ENCODE assay signal across 18 mouse cellular contexts in the genomic region with DNA sequence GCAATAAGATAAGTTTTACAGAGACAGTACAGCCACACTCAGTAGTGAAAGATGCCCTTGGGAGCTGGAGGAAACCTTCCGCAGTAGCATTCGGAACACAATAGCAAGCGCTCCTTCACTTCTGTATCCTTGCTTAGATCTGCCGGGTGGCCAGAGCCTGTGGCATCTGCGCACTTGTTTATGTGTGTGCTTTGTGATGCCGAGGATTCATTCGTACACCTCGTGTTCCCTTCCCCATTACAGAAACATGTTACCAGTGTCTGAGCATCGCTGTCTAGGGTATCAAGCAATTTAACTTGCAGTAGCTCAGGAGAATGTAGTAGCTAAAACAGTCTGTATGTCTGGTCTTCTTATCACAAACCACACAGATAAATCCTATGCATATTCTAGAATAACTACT. TPM values are rescaled to one million over a fixed set of nuclear protein-coding genes. Genes with fewer than 3 reads are reported as not detected.
DNase-seq lines count a peak whose midpoint lies in the region; ATAC-seq lines count a peak whose summit lies in the region.
"Had no signal": no experiment of that assay in that cellular context is flagged by ENCODE, and none has a peak within 500 bp of the region (broad histone marks: within the 10 kb centered on the region; RNA-seq: fewer than 3 reads in every experiment).

No protein-coding gene starts in this region.

- no peaks in the 10 kb centered on the region for H3K4me1 ChIP-seq in heart, embryonic 10.5 days
- no peaks in the 10 kb centered on the region for H3K4me1 ChIP-seq in heart, embryonic 11.5 days (ENCODE audit: control insufficient read depth, insufficient read depth, low read length)
- no peaks in the 10 kb centered on the region for H3K4me1 ChIP-seq in midbrain, embryonic 11.5 days (ENCODE audit: control insufficient read depth, insufficient read depth, low read length)
- no peaks in the 10 kb centered on the region for H3K4me1 ChIP-seq in midbrain, embryonic 13.5 days (replicated peaks)

- H3K36me3 ChIP-seq in heart, embryonic 10.5 days = peaks cover 95% of the 10 kb centered on the region
- H3K36me3 ChIP-seq in heart, embryonic 11.5 days (ENCODE audit: control insufficient read depth, insufficient read depth, low read length) = peaks cover 50% of the 10 kb centered on the region
- H3K36me3 ChIP-seq in midbrain, embryonic 11.5 days (ENCODE audit: control insufficient read depth, insufficient read depth, low read length) = peaks cover 27% of the 10 kb centered on the region
- H3K36me3 ChIP-seq in midbrain, embryonic 13.5 days = peaks cover 93% of the 10 kb centered on the region

- H3K4me3 ChIP-seq in heart, embryonic 10.5 days = no peak overlapping the region
- H3K4me3 ChIP-seq in heart, embryonic 11.5 days (ENCODE audit: low read depth, low read length) = no peak overlapping the region
- H3K4me3 ChIP-seq in midbrain, embryonic 11.5 days (ENCODE audit: low read depth, low read length) = no peak overlapping the region
- no peak overlapping the region for H3K4me3 ChIP-seq in midbrain, embryonic 13.5 days (replicated peaks)

- ATAC-seq in heart, embryonic 11.5 days (replicated peaks; ENCODE audit: insufficient number of reproducible peaks, low FRiP score, low TSS enrichment) = no peak
- ATAC-seq in midbrain, embryonic 11.5 days (ENCODE audit: low FRiP score) = no peak
- ATAC-seq in midbrain, embryonic 13.5 days = no peak
- ATAC-seq: activated CD4-positive, CD25-positive, alpha-beta regulatory T cell, adult 4 months; CD4-positive, CD25-positive, alpha-beta regulatory T cell, adult 4 months; Patski had no signal

- H3K4me2 ChIP-seq in heart, embryonic 11.5 days = no peak overlapping the region
- no peak overlapping the region for H3K4me2 ChIP-seq in midbrain, embryonic 11.5 days
- H3K4me2 ChIP-seq in midbrain, embryonic 13.5 days (replicated peaks) = no peak overlapping the region

- H3K9ac ChIP-seq in heart, embryonic 11.5 days (ENCODE audit: low read depth, low read length) = no peak overlapping the region
- H3K9ac ChIP-seq in midbrain, embryonic 11.5 days (ENCODE audit: low read length) = no peak overlapping the region
- no peak overlapping the region for H3K9ac ChIP-seq in midbrain, embryonic 13.5 days (replicated peaks)

- H3K27ac ChIP-seq in heart, embryonic 10.5 days = no peak overlapping the region
- no peak overlapping the region for H3K27ac ChIP-seq in heart, embryonic 11.5 days (ENCODE audit: low read depth, low read length)
- no peak overlapping the region for H3K27ac ChIP-seq in midbrain, embryonic 11.5 days (ENCODE audit: low read depth, low read length)
- no peak overlapping the region for H3K27ac ChIP-seq in midbrain, embryonic 13.5 days

- H3K27me3 ChIP-seq in heart, embryonic 10.5 days (ENCODE audit: insufficient read depth, poor library complexity, severe bottlenecking) = no peaks in the 10 kb centered on the region
- no peaks in the 10 kb centered on the region for H3K27me3 ChIP-seq in heart, embryonic 11.5 days (ENCODE audit: control insufficient read depth, insufficient read depth, low read length)
- H3K27me3 ChIP-seq in midbrain, embryonic 11.5 days (ENCODE audit: control insufficient read depth, insufficient read depth, low read length) = no peaks in the 10 kb centered on the region
- no peaks in the 10 kb centered on the region for H3K27me3 ChIP-seq in midbrain, embryonic 13.5 days
- H3K27me3 ChIP-seq: CH12.LX, Patski had no signal

- peak; percentile 61 for DNase-seq in heart, embryonic 10.5 days (ENCODE audit: low spot score)
- peak; percentile 69 for DNase-seq in midbrain, embryonic 11.5 days (ENCODE audit: low spot score, missing footprints)
- DNase-seq: adrenal gland, adult 2 months; adrenal gland, adult 8-10 months; adrenal gland, postnatal 10 days; adrenal gland, postnatal 14 days; adrenal gland, postnatal 25 days; adrenal gland, postnatal 36 days; B cell, adult 2 months; cerebellum, adult 11 months; cerebellum, adult 11-12 months; cerebellum, adult 18-20 months had no signal

- WGBS in heart, embryonic 10.5 days = 95% methylated on average over 9 of the region's 9 CpGs
- WGBS in heart, embryonic 11.5 days (ENCODE audit: insufficient replicate concordance) = 92% methylated on average over 9 of the region's 9 CpGs
- 98% methylated on average over 9 of the region's 9 CpGs for WGBS in midbrain, embryonic 11.5 days
- 96% methylated on average over 9 of the region's 9 CpGs for WGBS in midbrain, embryonic 13.5 days

- H3K9me3 ChIP-seq in heart, embryonic 10.5 days = peaks cover 6% of the 10 kb centered on the region
- no peaks in the 10 kb centered on the region for H3K9me3 ChIP-seq in heart, embryonic 11.5 days (replicated peaks; ENCODE audit: control insufficient read depth, low read length)
- H3K9me3 ChIP-seq in midbrain, embryonic 11.5 days (ENCODE audit: control insufficient read depth, low read length) = peaks cover 5% of the 10 kb centered on the region
- H3K9me3 ChIP-seq in midbrain, embryonic 13.5 days = peaks cover 4% of the 10 kb centered on the region

RNA-seq across cellular contexts. Expression of a gene that starts 44.1 kb away (rescaled TPM):
- polyA plus RNA-seq in heart, embryonic 10.5 days (2016; fragmentation: Nextera tagmentation; extraction: Ambion mirVana) = 83.2 and 84.9 TPM in 2 replicates
- 75.2 and 93.8 TPM in 2 replicates for polyA plus RNA-seq in heart, embryonic 11.5 days (2014; fragmentation: Nextera tagmentation; extraction: Ambion mirVana)
- polyA plus RNA-seq in midbrain, embryonic 11.5 days (2014; fragmentation: Nextera tagmentation; extraction: Ambion mirVana) = 86.9 and 92.9 TPM in 2 replicates
- 78.2 and 81.9 TPM in 2 replicates for polyA plus RNA-seq in midbrain, embryonic 13.5 days (2015; fragmentation: Nextera tagmentation; extraction: Ambion mirVana)
